Mouse (Mus musculus): ENCODE results near the gene Krtap11-1. TPM values are rescaled to one million over a fixed set of nuclear protein-coding genes. Genes with fewer than 3 reads are reported as not detected.

Gene Krtap11-1
- polyA plus RNA-seq, 1 experiment from 2014 or later, result not detected

DNA sequence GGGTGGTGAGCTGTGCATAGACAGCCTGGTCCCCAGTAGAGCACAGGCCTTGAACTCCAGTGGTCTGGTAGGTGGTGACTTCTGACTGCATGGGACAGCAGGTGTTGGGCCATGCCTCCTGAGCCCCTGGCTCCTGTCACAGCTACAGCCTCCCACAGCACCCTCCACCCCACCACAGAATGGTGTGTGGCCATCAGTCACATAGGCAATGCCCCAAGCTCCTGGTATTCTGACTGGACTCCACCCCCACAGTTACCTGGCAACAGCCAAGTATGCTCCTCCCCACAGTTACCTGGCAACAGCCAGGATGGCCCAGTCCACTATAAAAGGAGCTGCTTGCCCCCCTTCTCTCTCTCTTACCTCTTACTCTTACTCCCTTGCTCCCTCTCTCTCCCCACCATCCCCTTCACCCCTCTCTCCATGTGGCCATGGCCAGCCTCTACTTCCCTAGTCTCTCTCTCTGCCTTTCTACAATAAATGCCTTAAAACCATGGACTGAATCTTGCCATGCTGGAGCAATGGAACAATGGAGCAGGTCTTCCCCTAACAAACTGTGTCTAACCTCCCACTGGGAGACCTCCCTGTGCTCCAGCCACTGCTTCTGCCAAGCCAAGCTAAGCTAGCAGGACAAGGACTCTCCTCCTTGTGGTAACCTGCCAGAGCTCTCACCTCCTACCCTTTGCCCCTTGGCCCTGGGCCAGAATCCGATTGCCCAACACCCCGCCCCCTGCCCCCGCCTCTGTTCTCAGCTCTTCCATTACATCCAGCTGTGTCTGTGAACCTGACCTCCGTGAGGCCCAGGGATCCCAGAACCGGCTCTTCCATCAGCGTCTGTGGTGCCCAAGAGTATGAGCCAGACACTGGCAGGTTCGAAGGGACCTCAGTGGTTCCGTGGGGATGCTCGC lies 14.9 kb upstream of the Krtap11-1 start:
- no peak overlapping the region for H3K4me3 ChIP-seq (ENCODE audit: control insufficient read depth in 1 of 2, insufficient read depth in 1 of 2, low read depth in 1 of 2, low read length in 2 of 2)
- H3K9ac ChIP-seq (ENCODE audit: low read length), result no peak overlapping the region
- WGBS, result 58% methylated on average over 9 of the region's 9 CpGs
- H3K4me1 ChIP-seq (ENCODE audit: control insufficient read depth in 2 of 2, insufficient read depth in 2 of 2, low read length in 2 of 2), result peaks cover 7 to 11% of the 10 kb centered on the region in 2 experiments; a peak in 3 of 4 replicates
- no peaks in the 10 kb centered on the region for H3K27me3 ChIP-seq (ENCODE audit: control insufficient read depth, insufficient read depth, low read length)
- H3K27ac ChIP-seq (replicated peaks in 1 of 2; ENCODE audit: control insufficient read depth in 1 of 2, insufficient read depth in 1 of 2, low read depth in 2 of 2, low read length in 2 of 2), result no peak overlapping the region
- ATAC-seq (ENCODE audit: insufficient number of reproducible peaks, insufficient read depth, low FRiP score, low read depth), result no peak
- H3K4me2 ChIP-seq (ENCODE audit: low read length), result no peak overlapping the region
- H3K36me3 ChIP-seq (ENCODE audit: control insufficient read depth, insufficient read depth, low read length), result no peaks in the 10 kb centered on the region
- no peaks in the 10 kb centered on the region for H3K9me3 ChIP-seq (ENCODE audit: control insufficient read depth, low read length)

DNA sequence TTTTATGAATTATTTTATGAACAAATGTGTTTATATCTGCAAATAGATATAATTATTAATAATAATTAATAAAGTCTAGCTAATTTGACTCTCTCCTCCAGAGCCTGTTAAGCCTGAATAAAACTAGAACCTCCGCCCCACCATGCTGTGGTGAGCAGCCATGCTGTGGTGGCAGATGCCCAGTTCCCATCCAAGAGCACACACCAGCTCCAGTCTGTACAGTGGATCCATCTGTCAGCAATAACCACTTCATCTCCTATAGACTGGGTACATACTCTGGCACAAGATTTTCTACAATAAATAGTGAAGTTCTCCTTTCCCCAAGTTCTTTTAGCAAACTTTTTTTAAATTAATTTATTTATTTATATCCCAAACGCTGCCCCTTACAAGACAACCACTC lies 10.7 kb upstream of the Krtap11-1 start:
- Histone ChIP-seq H3K4me1 (ENCODE audit: control insufficient read depth in 2 of 2, insufficient read depth in 2 of 2, low read length in 2 of 2) (peaks cover 3 to 5% of the 10 kb centered on the region in 2 experiments; a peak in 2 of 4 replicates), H3K27ac (replicated peaks in 1 of 2; ENCODE audit: control insufficient read depth in 1 of 2, insufficient read depth in 1 of 2, low read depth in 2 of 2, low read length in 2 of 2) (no peak overlapping the region), H3K4me3 (ENCODE audit: control insufficient read depth in 1 of 2, insufficient read depth in 1 of 2, low read depth in 1 of 2, low read length in 2 of 2) (no peak overlapping the region), H3K4me2 (ENCODE audit: low read length) (no peak overlapping the region), H3K27me3 (ENCODE audit: control insufficient read depth, insufficient read depth, low read length) (no peaks in the 10 kb centered on the region), H3K36me3 (ENCODE audit: control insufficient read depth, insufficient read depth, low read length) (no peaks in the 10 kb centered on the region), H3K9me3 (ENCODE audit: control insufficient read depth, low read length) (no peaks in the 10 kb centered on the region), H3K9ac (ENCODE audit: low read length) (no peak overlapping the region)
- WGBS, result 79% methylated on average over 2 of the region's 2 CpGs
- ATAC-seq (ENCODE audit: insufficient number of reproducible peaks, insufficient read depth, low FRiP score, low read depth), result no peak

DNA sequence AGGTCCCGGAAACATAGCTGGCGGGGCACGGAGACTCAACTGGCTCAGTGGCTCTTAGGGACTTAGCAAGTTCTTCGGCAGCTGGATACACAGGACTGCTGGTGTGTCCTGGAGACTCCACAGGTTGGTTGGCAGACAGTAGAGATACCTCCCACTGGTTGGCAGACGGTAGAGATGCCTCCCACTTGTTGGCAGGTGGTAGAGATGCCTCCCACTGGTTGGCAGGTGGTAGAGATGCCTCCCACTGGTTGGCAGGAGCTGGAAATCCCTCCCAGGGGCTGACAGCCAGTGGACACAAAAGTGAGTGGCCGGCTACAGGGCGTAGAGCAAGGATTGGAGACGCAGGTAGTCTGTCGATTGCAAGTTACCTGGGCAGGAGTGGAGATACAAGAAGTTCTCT lies 467 bp downstream of the Krtap11-1 start:
- Histone ChIP-seq H3K4me2 (ENCODE audit: low read length) (no peak overlapping the region), H3K4me1 (ENCODE audit: control insufficient read depth in 2 of 2, insufficient read depth in 2 of 2, low read length in 2 of 2) (peaks cover 0 to 5% of the 10 kb centered on the region in 2 experiments; a peak in 2 of 4 replicates), H3K9me3 (ENCODE audit: control insufficient read depth, low read length) (no peaks in the 10 kb centered on the region), H3K27me3 (ENCODE audit: control insufficient read depth, insufficient read depth, low read length) (no peaks in the 10 kb centered on the region), H3K4me3 (ENCODE audit: control insufficient read depth in 1 of 2, insufficient read depth in 1 of 2, low read depth in 1 of 2, low read length in 2 of 2) (no peak overlapping the region), H3K36me3 (ENCODE audit: control insufficient read depth, insufficient read depth, low read length) (no peaks in the 10 kb centered on the region), H3K27ac (replicated peaks in 1 of 2; ENCODE audit: control insufficient read depth in 1 of 2, insufficient read depth in 1 of 2, low read depth in 2 of 2, low read length in 2 of 2) (no peak overlapping the region), H3K9ac (ENCODE audit: low read length) (no peak overlapping the region)
- no peak for ATAC-seq (ENCODE audit: insufficient number of reproducible peaks, insufficient read depth, low FRiP score, low read depth)
- 89% methylated on average over 9 of the region's 9 CpGs for WGBS

DNA sequence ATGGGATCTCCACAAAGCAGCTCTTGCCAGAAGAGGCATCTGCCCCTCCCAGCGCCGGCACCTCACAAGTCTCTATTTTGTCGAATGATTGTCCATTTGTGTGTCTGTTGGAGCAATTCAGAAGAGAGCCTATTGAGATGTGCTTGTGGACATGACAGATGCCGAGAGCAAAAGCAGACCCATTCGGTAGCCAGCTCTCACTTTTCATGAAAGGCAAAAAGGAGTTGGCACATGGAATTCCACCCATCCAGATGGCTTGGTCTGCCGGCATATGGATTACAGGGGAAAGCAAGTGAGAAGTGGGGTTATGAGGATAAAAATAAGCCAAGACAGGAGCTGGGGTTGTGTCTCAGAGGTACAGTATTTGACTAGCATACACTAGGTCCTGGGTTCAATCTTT lies 1.8 kb downstream of the Krtap11-1 start:
- H3K4me1 ChIP-seq (ENCODE audit: control insufficient read depth in 2 of 2, insufficient read depth in 2 of 2, low read length in 2 of 2), result peaks cover 0 to 5% of the 10 kb centered on the region in 2 experiments; a peak in 2 of 4 replicates
- no peak overlapping the region for H3K4me2 ChIP-seq (ENCODE audit: low read length)
- no peak overlapping the region for H3K9ac ChIP-seq (ENCODE audit: low read length)
- no peaks in the 10 kb centered on the region for H3K36me3 ChIP-seq (ENCODE audit: control insufficient read depth, insufficient read depth, low read length)
- no peak for ATAC-seq (ENCODE audit: insufficient number of reproducible peaks, insufficient read depth, low FRiP score, low read depth)
- WGBS, result 59% methylated on average over 6 of the region's 6 CpGs
- no peaks in the 10 kb centered on the region for H3K27me3 ChIP-seq (ENCODE audit: control insufficient read depth, insufficient read depth, low read length)
- no peaks in the 10 kb centered on the region for H3K9me3 ChIP-seq (ENCODE audit: control insufficient read depth, low read length)
- H3K27ac ChIP-seq (replicated peaks in 1 of 2; ENCODE audit: control insufficient read depth in 1 of 2, insufficient read depth in 1 of 2, low read depth in 2 of 2, low read length in 2 of 2), result no peak overlapping the region
- H3K4me3 ChIP-seq (ENCODE audit: control insufficient read depth in 1 of 2, insufficient read depth in 1 of 2, low read depth in 1 of 2, low read length in 2 of 2), result no peak overlapping the region

DNA sequence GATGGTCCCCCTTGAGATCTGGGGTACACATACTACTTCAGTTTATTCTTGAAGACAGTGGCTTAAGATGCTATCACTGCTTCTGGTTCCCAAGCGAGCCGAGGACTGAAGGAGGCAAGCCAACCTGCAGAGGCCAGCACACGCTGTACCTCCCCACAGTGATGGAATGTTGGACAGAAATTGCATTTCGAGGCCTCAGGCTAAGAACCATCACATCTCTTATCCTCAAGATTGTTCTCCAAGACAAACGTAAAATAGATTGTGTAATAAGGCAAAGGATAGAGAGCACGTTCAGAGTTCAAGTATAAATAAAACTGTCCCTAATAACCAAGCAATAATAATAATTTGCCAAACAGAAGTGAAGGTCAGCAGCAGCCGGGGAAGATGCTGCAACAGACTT lies 2.8 kb downstream of the Krtap11-1 start:
- 55% methylated on average over 7 of the region's 7 CpGs for WGBS
- peaks cover 0 to 3% of the 10 kb centered on the region in 2 experiments; a peak in 2 of 4 replicates for H3K4me1 ChIP-seq (ENCODE audit: control insufficient read depth in 2 of 2, insufficient read depth in 2 of 2, low read length in 2 of 2)
- H3K9ac ChIP-seq (ENCODE audit: low read length), result no peak overlapping the region
- H3K4me3 ChIP-seq (ENCODE audit: control insufficient read depth in 1 of 2, insufficient read depth in 1 of 2, low read depth in 1 of 2, low read length in 2 of 2), result no peak overlapping the region
- ATAC-seq (ENCODE audit: insufficient number of reproducible peaks, insufficient read depth, low FRiP score, low read depth), result no peak
- H3K27ac ChIP-seq (replicated peaks in 1 of 2; ENCODE audit: control insufficient read depth in 1 of 2, insufficient read depth in 1 of 2, low read depth in 2 of 2, low read length in 2 of 2), result no peak overlapping the region
- no peaks in the 10 kb centered on the region for H3K27me3 ChIP-seq (ENCODE audit: control insufficient read depth, insufficient read depth, low read length)
- H3K36me3 ChIP-seq (ENCODE audit: control insufficient read depth, insufficient read depth, low read length), result no peaks in the 10 kb centered on the region
- H3K9me3 ChIP-seq (ENCODE audit: control insufficient read depth, low read length), result no peaks in the 10 kb centered on the region
- no peak overlapping the region for H3K4me2 ChIP-seq (ENCODE audit: low read length)

DNA sequence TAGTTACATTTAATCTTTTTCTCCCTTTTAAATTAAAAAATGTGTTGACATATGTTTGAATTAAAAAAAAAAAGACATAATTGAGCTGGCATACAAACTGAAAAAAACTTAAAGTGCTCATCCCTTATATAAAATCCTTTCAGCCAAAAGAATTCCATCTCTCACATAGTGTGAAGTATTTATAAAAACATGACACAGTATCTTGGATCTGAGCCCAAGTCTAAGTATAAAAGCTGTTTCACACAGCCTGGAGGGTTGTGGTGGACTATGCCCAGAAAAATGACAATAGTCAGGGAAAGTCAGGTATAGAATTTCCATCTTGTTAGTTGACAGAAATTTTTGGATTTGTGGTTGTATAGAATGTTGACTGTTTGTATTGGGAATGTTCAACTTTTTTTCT lies 20.7 kb downstream of the Krtap11-1 start:
- H3K27ac ChIP-seq (replicated peaks in 1 of 2; ENCODE audit: control insufficient read depth in 1 of 2, insufficient read depth in 1 of 2, low read depth in 2 of 2, low read length in 2 of 2), result no peak overlapping the region

DNA sequence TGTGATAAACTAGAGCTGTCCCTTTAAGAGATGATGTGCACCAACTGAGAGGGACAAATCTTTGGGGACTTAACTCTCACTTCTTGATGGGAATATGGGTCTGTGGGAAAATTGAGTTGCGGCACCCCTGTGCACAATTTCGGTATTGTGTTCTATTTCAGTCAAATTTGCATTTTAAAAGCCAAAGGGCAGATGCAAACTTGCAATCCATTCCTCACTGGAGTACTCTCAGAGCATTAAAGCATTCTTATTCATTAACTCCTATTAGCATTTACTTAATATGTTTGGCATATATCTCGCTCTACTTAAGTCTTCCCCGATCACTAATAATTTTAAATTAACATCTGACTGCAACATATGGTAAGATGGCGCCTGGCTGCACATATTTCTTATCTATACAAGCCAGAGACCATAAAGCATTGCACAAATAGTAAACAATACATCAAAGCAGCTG lies 32.9 kb downstream of the Krtap11-1 start:
- H3K9me3 ChIP-seq (ENCODE audit: control insufficient read depth, low read length), result no peaks in the 10 kb centered on the region
- WGBS, result 72% methylated on average over 5 of the region's 5 CpGs

More for the DNA sequence above, 20.7 kb downstream of the Krtap11-1 start:
- ATAC-seq (ENCODE audit: insufficient number of reproducible peaks, insufficient read depth, low FRiP score, low read depth), result no peak
- Histone ChIP-seq H3K36me3 (ENCODE audit: control insufficient read depth, insufficient read depth, low read length) (no peaks in the 10 kb centered on the region), H3K9me3 (ENCODE audit: control insufficient read depth, low read length) (no peaks in the 10 kb centered on the region), H3K4me1 (ENCODE audit: control insufficient read depth in 2 of 2, insufficient read depth in 2 of 2, low read length in 2 of 2) (no peaks in the 10 kb centered on the region), H3K27me3 (ENCODE audit: control insufficient read depth, insufficient read depth, low read length) (no peaks in the 10 kb centered on the region), H3K4me3 (ENCODE audit: control insufficient read depth in 1 of 2, insufficient read depth in 1 of 2, low read depth in 1 of 2, low read length in 2 of 2) (no peak overlapping the region), H3K9ac (ENCODE audit: low read length) (no peak overlapping the region), H3K4me2 (ENCODE audit: low read length) (no peak overlapping the region)

More for the DNA sequence above, 32.9 kb downstream of the Krtap11-1 start:
- no peaks in the 10 kb centered on the region for H3K27me3 ChIP-seq (ENCODE audit: control insufficient read depth, insufficient read depth, low read length)
- no peak overlapping the region for H3K4me2 ChIP-seq (ENCODE audit: low read length)
- ATAC-seq (ENCODE audit: insufficient number of reproducible peaks, insufficient read depth, low FRiP score, low read depth), result no peak
- no peak overlapping the region for H3K4me3 ChIP-seq (ENCODE audit: control insufficient read depth in 1 of 2, insufficient read depth in 1 of 2, low read depth in 1 of 2, low read length in 2 of 2)
- H3K36me3 ChIP-seq (ENCODE audit: control insufficient read depth, insufficient read depth, low read length), result no peaks in the 10 kb centered on the region
- no peak overlapping the region for H3K9ac ChIP-seq (ENCODE audit: low read length)
- no peak overlapping the region for H3K27ac ChIP-seq (replicated peaks in 1 of 2; ENCODE audit: control insufficient read depth in 1 of 2, insufficient read depth in 1 of 2, low read depth in 2 of 2, low read length in 2 of 2)
- H3K4me1 ChIP-seq (ENCODE audit: control insufficient read depth in 2 of 2, insufficient read depth in 2 of 2, low read length in 2 of 2), result no peaks in the 10 kb centered on the region
